12 mouse cellular contexts compared by ENCODE assay signal in genomic region chr6:30308751-30309150, GRCm38 (mm10). TPM values are rescaled to one million over a fixed set of nuclear protein-coding genes. Genes with fewer than 3 reads are reported as not detected.
DNase-seq lines count a peak whose midpoint lies in the region; ATAC-seq and TF ChIP-seq lines count a peak whose summit lies in the region.
"Had no signal": no experiment of that assay in that cellular context is flagged by ENCODE, and none has a peak within 500 bp of the region (broad histone marks: within the 10 kb centered on the region; RNA-seq: fewer than 3 reads in every experiment).

No protein-coding gene starts in this region.

- TF ChIP-seq CTCF in brain, embryonic 14.5 days (IDR thresholded peaks at IDR 0.05; ENCODE audit: borderline replicate concordance, extremely low read depth, insufficient read depth, insufficient read length) = no peak

- H3K9me3 ChIP-seq in kidney, embryonic 15.5 days (replicated peaks) = 0 out of 2 replicates have a peak, but pooled peaks cover 3% of the 10 kb centered on the region
- peaks cover 7% of the 10 kb centered on the region; the same call in 1 of the 2 replicates for H3K9me3 ChIP-seq in liver, embryonic 12.5 days (replicated peaks)
- no peaks in the 10 kb centered on the region for H3K9me3 ChIP-seq in hindbrain, embryonic 11.5 days (ENCODE audit: control insufficient read depth, low read length)

- no peaks in the 10 kb centered on the region for H3K27me3 ChIP-seq in kidney, embryonic 15.5 days
- no peaks in the 10 kb centered on the region for H3K27me3 ChIP-seq in liver, embryonic 12.5 days (replicated peaks)
- no peaks in the 10 kb centered on the region for H3K27me3 ChIP-seq in hindbrain, embryonic 11.5 days (ENCODE audit: control insufficient read depth, insufficient read depth, low read length)
- H3K27me3 ChIP-seq: hindbrain, embryonic 13.5 days had no signal

- WGBS in kidney, embryonic 15.5 days = 41% methylated on average over 4 of the region's 4 CpGs
- WGBS in liver, embryonic 12.5 days (ENCODE audit: insufficient replicate concordance) = 53% methylated on average over 4 of the region's 4 CpGs
- WGBS in hindbrain, embryonic 11.5 days = 46% methylated on average over 4 of the region's 4 CpGs

- DNase-seq in kidney, adult 18-20 months = no peak
- DNase-seq in MN1 (ENCODE audit: low spot score) = peak; percentile 37
- DNase-seq in brain, embryonic 14.5 days (ENCODE audit: low read depth) = peak; percentile 14
- no peak for DNase-seq in layer of hippocampus, adult 18-20 months (ENCODE audit: low spot score in 2 of 2)
- DNase-seq in hindbrain, embryonic 11.5 days (ENCODE audit: low spot score) = no peak
- DNase-seq in lung, postnatal 36 days = no peak
- DNase-seq: cerebellum, postnatal 10 days; heart, adult 11 months; left cerebral cortex, postnatal 4 days had no signal

- no peaks in the 10 kb centered on the region for H3K36me3 ChIP-seq in kidney, embryonic 15.5 days
- H3K36me3 ChIP-seq in liver, embryonic 12.5 days = no peaks in the 10 kb centered on the region
- H3K36me3 ChIP-seq in hindbrain, embryonic 11.5 days (ENCODE audit: control insufficient read depth, insufficient read depth, low read length) = no peaks in the 10 kb centered on the region
- H3K36me3 ChIP-seq: hindbrain, embryonic 13.5 days had no signal

- no peak for ATAC-seq in kidney, embryonic 15.5 days (replicated peaks; ENCODE audit: low FRiP score)
- ATAC-seq in liver, embryonic 12.5 days = no peak
- no peak for ATAC-seq in hindbrain, embryonic 11.5 days (ENCODE audit: low FRiP score)

- H3K9ac ChIP-seq in kidney, embryonic 15.5 days = no peak overlapping the region
- peak overlapping the region; percentile 67 for H3K9ac ChIP-seq in liver, embryonic 12.5 days
- no peak overlapping the region for H3K9ac ChIP-seq in hindbrain, embryonic 11.5 days (ENCODE audit: low read depth, low read length)
- H3K9ac ChIP-seq: hindbrain, embryonic 13.5 days had no signal

- no peak for TF ChIP-seq POLR2A in brain, embryonic 14.5 days (IDR thresholded peaks at IDR 0.05; ENCODE audit: borderline replicate concordance, extremely low read depth, insufficient read depth, insufficient read length, poor library complexity, severe bottlenecking)

- H3K4me1 ChIP-seq in kidney, embryonic 15.5 days = peaks cover 27% of the 10 kb centered on the region
- H3K4me1 ChIP-seq in liver, embryonic 12.5 days = peaks cover 57% of the 10 kb centered on the region
- no peaks in the 10 kb centered on the region for H3K4me1 ChIP-seq in hindbrain, embryonic 11.5 days (replicated peaks; ENCODE audit: control insufficient read depth, insufficient read depth, low read length)

- H3K4me3 ChIP-seq in kidney, embryonic 15.5 days (replicated peaks) = no peak overlapping the region
- H3K4me3 ChIP-seq in liver, embryonic 12.5 days = no peak overlapping the region
- no peak overlapping the region for H3K4me3 ChIP-seq in hindbrain, embryonic 11.5 days (ENCODE audit: low read depth, low read length)
- H3K4me3 ChIP-seq: hindbrain, embryonic 13.5 days had no signal

- H3K4me2 ChIP-seq in kidney, embryonic 15.5 days = no peak overlapping the region
- H3K4me2 ChIP-seq in liver, embryonic 12.5 days = peak overlapping the region; percentile 68
- H3K4me2 ChIP-seq in hindbrain, embryonic 11.5 days (replicated peaks; ENCODE audit: low read depth, low read length) = no peak overlapping the region
- H3K4me2 ChIP-seq: hindbrain, embryonic 13.5 days had no signal

- peak overlapping the region; percentile 78 for H3K27ac ChIP-seq in kidney, embryonic 15.5 days
- H3K27ac ChIP-seq in liver, embryonic 12.5 days = peak overlapping the region; percentile 98
- H3K27ac ChIP-seq in hindbrain, embryonic 11.5 days (ENCODE audit: low read depth, low read length) = no peak overlapping the region
- H3K27ac ChIP-seq: hindbrain, embryonic 13.5 days had no signal

RNA-seq across cellular contexts. Expression of gene Ube2h, which starts 4.4 kb away (rescaled TPM):
- 50.6 and 50.9 TPM in 2 replicates for polyA plus RNA-seq in kidney, embryonic 15.5 days (2015; fragmentation: Nextera tagmentation; extraction: Ambion mirVana)
- 61.3 and 77.8 TPM in 2 replicates for polyA plus RNA-seq in brain, embryonic 14.5 days (2012; rRNA removed)
- 31.6 and 33.4 TPM in 2 replicates for polyA plus RNA-seq in liver, embryonic 12.5 days (2016; fragmentation: Nextera tagmentation; extraction: Ambion mirVana)
- 10 to 100 TPM; 88.4 to 89.6 TPM for total RNA-seq in layer of hippocampus, adult 18-20 months (2021)
- 54.9 and 56.1 TPM in 2 replicates for polyA plus RNA-seq in hindbrain, embryonic 11.5 days (2014; fragmentation: Nextera tagmentation; extraction: Ambion mirVana)

Comparison
In these comparisons a context has a peak if more than half of its experiments do, and no peak if none do; other contexts are left out.
1. DNase-seq: peak in MN1 (single experiment) and brain, embryonic 14.5 days (single experiment); none in kidney, adult 18-20 months (single experiment), layer of hippocampus, adult 18-20 months (0 of 2), hindbrain, embryonic 11.5 days (single experiment) and lung, postnatal 36 days (single experiment).